Mouse (Mus musculus): ENCODE measurements around the gene Tbc1d2b. TPM values are rescaled to one million over a fixed set of nuclear protein-coding genes. Genes with fewer than 3 reads are reported as not detected.

The Tbc1d2b gene
- total RNA-seq, 2 experiments from 2014 or later: 27.8 to 31.9 TPM

GRCm38 (mm10) chr9:90244301-90245151 is 26.1 kb downstream of the Tbc1d2b start:
- DNase-seq (ENCODE audit: low spot score in 2 of 2): no peak

GRCm38 (mm10) chr9:90242855-90243254 is 27.7 kb downstream of the Tbc1d2b start:
- DNase-seq (ENCODE audit: low spot score in 2 of 2): no peak

GRCm38 (mm10) chr9:90242291-90242690 is 28.3 kb downstream of the Tbc1d2b start:
- DNase-seq (ENCODE audit: low spot score in 2 of 2): no peak

- DNase-seq (ENCODE audit: low spot score in 2 of 2): no peak
These were observed 29.0 kb downstream of the Tbc1d2b start for GRCm38 (mm10) chr9:90241618-90242017.

GRCm38 (mm10) chr9:90241041-90241440 is 29.6 kb downstream of the Tbc1d2b start:
- DNase-seq (ENCODE audit: low spot score in 2 of 2): no peak

- DNase-seq (ENCODE audit: low spot score in 2 of 2): no peak
These were observed 30.0 kb downstream of the Tbc1d2b start for GRCm38 (mm10) chr9:90240560-90240959.

GRCm38 (mm10) chr9:90237232-90238062 is 33.2 kb downstream of the Tbc1d2b start:
- no peak for DNase-seq (ENCODE audit: low spot score in 2 of 2)

GRCm38 (mm10) chr9:90236817-90237216 is 33.8 kb downstream of the Tbc1d2b start:
- DNase-seq (ENCODE audit: low spot score in 2 of 2): no peak

- DNase-seq (ENCODE audit: low spot score in 2 of 2): no peak
These were observed 35.2 kb downstream of the Tbc1d2b start for GRCm38 (mm10) chr9:90235258-90235882.

GRCm38 (mm10) chr9:90234786-90235185 is 35.8 kb downstream of the Tbc1d2b start:
- no peak for DNase-seq (ENCODE audit: low spot score in 2 of 2)

GRCm38 (mm10) chr9:90233906-90234419 is 36.6 kb downstream of the Tbc1d2b start:
- DNase-seq (ENCODE audit: low spot score in 2 of 2): no peak

GRCm38 (mm10) chr9:90232781-90233690 is 37.6 kb downstream of the Tbc1d2b start:
- no peak for DNase-seq (ENCODE audit: low spot score in 2 of 2)

GRCm38 (mm10) chr9:90227171-90227570 is 43.4 kb downstream of the Tbc1d2b start:
- DNase-seq (ENCODE audit: low spot score in 2 of 2): no peak

- DNase-seq (ENCODE audit: low spot score in 2 of 2): no peak
These were observed 43.9 kb downstream of the Tbc1d2b start for GRCm38 (mm10) chr9:90226742-90227096.

GRCm38 (mm10) chr9:90226081-90226741 is 44.4 kb downstream of the Tbc1d2b start:
- no peak for DNase-seq (ENCODE audit: low spot score in 2 of 2)

- no peak for DNase-seq (ENCODE audit: low spot score in 2 of 2)
These were observed 48.3 kb downstream of the Tbc1d2b start for GRCm38 (mm10) chr9:90222275-90222674.

- DNase-seq (ENCODE audit: low spot score in 2 of 2): no peak
These were observed 53.1 kb downstream of the Tbc1d2b start for GRCm38 (mm10) chr9:90217501-90217900.

- DNase-seq (ENCODE audit: low spot score in 2 of 2): no peak
These were observed 54.2 kb downstream of the Tbc1d2b start for GRCm38 (mm10) chr9:90216259-90217001.

GRCm38 (mm10) chr9:90213127-90213526 is 57.5 kb downstream of the Tbc1d2b start:
- no peak for DNase-seq (ENCODE audit: low spot score in 2 of 2)
